Mouse (Mus musculus): ENCODE results near the gene Canx. TPM values are rescaled to one million over a fixed set of nuclear protein-coding genes. Genes with fewer than 3 reads are reported as not detected.
"Not testable (repeated sequence)": the region's sequence is repeated elsewhere in the genome, so short reads cannot be mapped to it uniquely, and the experiment has no call there.

Canx gene
- polyA plus RNA-seq, 1 experiment from 2014 or later, result 237 TPM

- no peak overlapping the region for H3K4me3 ChIP-seq (ENCODE audit: low read depth, low read length)
- H3K27ac ChIP-seq (ENCODE audit: low read depth, low read length), result no peak overlapping the region
- 90% methylated on average over 9 of the region's 9 CpGs for WGBS
- no peak for ATAC-seq (ENCODE audit: low FRiP score)
- H3K36me3 ChIP-seq (ENCODE audit: control insufficient read depth, insufficient read depth, low read length), result no peaks in the 10 kb centered on the region
- peaks cover 5% of the 10 kb centered on the region; the same call in 1 of the 2 replicates for H3K4me1 ChIP-seq (ENCODE audit: control insufficient read depth, insufficient read depth, low read length)
- no peaks in the 10 kb centered on the region for H3K9me3 ChIP-seq (ENCODE audit: control insufficient read depth, low read length)
- H3K9ac ChIP-seq (ENCODE audit: low read length), result no peak overlapping the region
- peaks cover 4% of the 10 kb centered on the region; the same call in 1 of the 2 replicates for H3K27me3 ChIP-seq (ENCODE audit: control insufficient read depth, insufficient read depth, low read length)
- no peak overlapping the region for H3K4me2 ChIP-seq
- peak; percentile 51 for DNase-seq (ENCODE audit: low spot score, missing footprints)
These were observed 42.1 kb upstream of the Canx start for GRCm38 (mm10) chr11:50367531-50367930.

DNA sequence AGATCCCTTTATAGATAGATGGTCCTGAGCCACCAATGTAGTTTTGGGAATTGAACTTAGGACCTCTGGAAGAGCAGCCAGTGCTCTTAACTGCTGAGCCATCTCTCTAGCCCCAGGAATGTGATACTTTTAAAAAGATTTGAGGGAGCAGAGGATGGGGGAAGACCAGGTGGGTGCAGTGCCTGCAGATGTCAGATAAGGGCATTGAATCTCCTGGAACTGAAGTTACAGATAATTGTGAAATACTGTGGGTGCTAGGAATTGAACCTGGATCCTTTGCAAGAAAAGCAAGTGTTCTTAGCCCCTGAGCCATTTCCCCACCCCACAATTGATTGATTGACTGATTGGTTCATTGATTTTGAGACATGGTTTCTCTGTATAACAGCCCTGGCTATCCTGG lies 39.8 kb upstream of the Canx start:
- ATAC-seq (ENCODE audit: low FRiP score), result no peak
- no peaks in the 10 kb centered on the region for H3K27me3 ChIP-seq (ENCODE audit: control insufficient read depth, insufficient read depth, low read length)
- no peak overlapping the region for H3K4me2 ChIP-seq
- no peaks in the 10 kb centered on the region for H3K9me3 ChIP-seq (ENCODE audit: control insufficient read depth, low read length)
- no peak for DNase-seq (ENCODE audit: low spot score, missing footprints)
- H3K36me3 ChIP-seq (ENCODE audit: control insufficient read depth, insufficient read depth, low read length), result no peaks in the 10 kb centered on the region
- no peak overlapping the region for H3K4me3 ChIP-seq (ENCODE audit: low read depth, low read length)
- H3K9ac ChIP-seq (ENCODE audit: low read length), result no peak overlapping the region
- H3K27ac ChIP-seq (ENCODE audit: low read depth, low read length), result no peak overlapping the region
- H3K4me1 ChIP-seq (ENCODE audit: control insufficient read depth, insufficient read depth, low read length), result no peaks in the 10 kb centered on the region

- ATAC-seq (ENCODE audit: low FRiP score), result peak; percentile 44; the same call in 1 of the 2 replicates
- H3K27me3 ChIP-seq (ENCODE audit: control insufficient read depth, insufficient read depth, low read length), result no peaks in the 10 kb centered on the region
These were observed 39.1 kb upstream of the Canx start for GRCm38 (mm10) chr11:50364548-50364947.

GRCm38 (mm10) chr11:50361282-50361681 lies 35.8 kb upstream of the Canx start:
- peaks cover 13% of the 10 kb centered on the region for H3K27me3 ChIP-seq (ENCODE audit: control insufficient read depth, insufficient read depth, low read length)
- not testable (repeated sequence) for H3K27ac ChIP-seq (ENCODE audit: low read depth, low read length); H3K4me2 ChIP-seq; H3K9ac ChIP-seq (ENCODE audit: low read length); H3K9me3 ChIP-seq (ENCODE audit: control insufficient read depth, low read length); DNase-seq (ENCODE audit: low spot score, missing footprints); ATAC-seq (ENCODE audit: low FRiP score); H3K4me1 ChIP-seq (ENCODE audit: control insufficient read depth, insufficient read depth, low read length); H3K4me3 ChIP-seq (ENCODE audit: low read depth, low read length); H3K36me3 ChIP-seq (ENCODE audit: control insufficient read depth, insufficient read depth, low read length)
- WGBS, result 83% methylated on average over 1 of the region's 1 CpGs

More at GRCm38 (mm10) chr11:50364548-50364947, 39.1 kb upstream of the Canx start:
- H3K9me3 ChIP-seq (ENCODE audit: control insufficient read depth, low read length), result no peaks in the 10 kb centered on the region
- WGBS, result 19% methylated on average over 4 of the region's 4 CpGs
- peaks cover 2% of the 10 kb centered on the region; the same call in 1 of the 2 replicates for H3K4me1 ChIP-seq (ENCODE audit: control insufficient read depth, insufficient read depth, low read length)
- no peaks in the 10 kb centered on the region for H3K36me3 ChIP-seq (ENCODE audit: control insufficient read depth, insufficient read depth, low read length)
- no peak overlapping the region for H3K9ac ChIP-seq (ENCODE audit: low read length)
- no peak overlapping the region for H3K4me3 ChIP-seq (ENCODE audit: low read depth, low read length)
- DNase-seq (ENCODE audit: low spot score, missing footprints), result peak; percentile 98
- H3K4me2 ChIP-seq, result no peak overlapping the region
- no peak overlapping the region for H3K27ac ChIP-seq (ENCODE audit: low read depth, low read length)

- Histone ChIP-seq H3K27me3 (ENCODE audit: control insufficient read depth, insufficient read depth, low read length) (peaks cover 13% of the 10 kb centered on the region), H3K27ac (ENCODE audit: low read depth, low read length) (no peak overlapping the region), H3K36me3 (ENCODE audit: control insufficient read depth, insufficient read depth, low read length) (no peaks in the 10 kb centered on the region), H3K4me2 (peak overlapping the region; percentile 79), H3K4me3 (ENCODE audit: low read depth, low read length) (peak overlapping the region; percentile 50), H3K4me1 (ENCODE audit: control insufficient read depth, insufficient read depth, low read length) (peaks cover 3% of the 10 kb centered on the region; the same call in 1 of the 2 replicates), H3K9ac (ENCODE audit: low read length) (peak overlapping the region; percentile 63), H3K9me3 (ENCODE audit: control insufficient read depth, low read length) (no peaks in the 10 kb centered on the region)
- 2% methylated on average over 74 of the region's 74 CpGs for WGBS
- DNase-seq (ENCODE audit: low spot score, missing footprints) (peak; percentile 94), ATAC-seq (ENCODE audit: low FRiP score) (peak; percentile 63)
These were observed 33.7 kb upstream of the Canx start for GRCm38 (mm10) chr11:50358950-50359861.

- no peak overlapping the region for H3K4me3 ChIP-seq (ENCODE audit: low read depth, low read length)
- WGBS, result 68% methylated on average over 1 of the region's 1 CpGs
- no peaks in the 10 kb centered on the region for H3K36me3 ChIP-seq (ENCODE audit: control insufficient read depth, insufficient read depth, low read length)
- H3K4me1 ChIP-seq (ENCODE audit: control insufficient read depth, insufficient read depth, low read length), result peaks cover 3% of the 10 kb centered on the region; the same call in 1 of the 2 replicates
- ATAC-seq (ENCODE audit: low FRiP score) (no peak), DNase-seq (ENCODE audit: low spot score, missing footprints) (no peak)
- no peak overlapping the region for H3K9ac ChIP-seq (ENCODE audit: low read length)
- H3K27ac ChIP-seq (ENCODE audit: low read depth, low read length), result no peak overlapping the region
- H3K9me3 ChIP-seq (ENCODE audit: control insufficient read depth, low read length), result no peaks in the 10 kb centered on the region
- peaks cover 13% of the 10 kb centered on the region for H3K27me3 ChIP-seq (ENCODE audit: control insufficient read depth, insufficient read depth, low read length)
- no peak overlapping the region for H3K4me2 ChIP-seq
These were observed 29.9 kb upstream of the Canx start for GRCm38 (mm10) chr11:50355395-50355794.

- no peak overlapping the region for H3K4me3 ChIP-seq (ENCODE audit: low read depth, low read length)
- no peak for ATAC-seq (ENCODE audit: low FRiP score)
- no peaks in the 10 kb centered on the region for H3K9me3 ChIP-seq (ENCODE audit: control insufficient read depth, low read length)
- peaks cover 3% of the 10 kb centered on the region; the same call in 1 of the 2 replicates for H3K4me1 ChIP-seq (ENCODE audit: control insufficient read depth, insufficient read depth, low read length)
- no peak for DNase-seq (ENCODE audit: low spot score, missing footprints)
- peaks cover 13% of the 10 kb centered on the region for H3K27me3 ChIP-seq (ENCODE audit: control insufficient read depth, insufficient read depth, low read length)
- no peak overlapping the region for H3K4me2 ChIP-seq
- H3K9ac ChIP-seq (ENCODE audit: low read length), result no peak overlapping the region
- H3K27ac ChIP-seq (ENCODE audit: low read depth, low read length), result no peak overlapping the region
- 80% methylated on average over 3 of the region's 3 CpGs for WGBS
- no peaks in the 10 kb centered on the region for H3K36me3 ChIP-seq (ENCODE audit: control insufficient read depth, insufficient read depth, low read length)
These were observed 29.4 kb upstream of the Canx start for GRCm38 (mm10) chr11:50354851-50355250.

- DNase-seq (ENCODE audit: low spot score, missing footprints) (no peak), ATAC-seq (ENCODE audit: low FRiP score) (no peak)
- Histone ChIP-seq H3K4me1 (ENCODE audit: control insufficient read depth, insufficient read depth, low read length) (no peaks in the 10 kb centered on the region; the same call in 1 of the 2 replicates), H3K36me3 (ENCODE audit: control insufficient read depth, insufficient read depth, low read length) (no peaks in the 10 kb centered on the region), H3K4me3 (ENCODE audit: low read depth, low read length) (no peak within 1 kb of the TSS), H3K9ac (ENCODE audit: low read length) (no peak within 1 kb of the TSS), H3K9me3 (ENCODE audit: control insufficient read depth, low read length) (no peaks in the 10 kb centered on the region), H3K27ac (ENCODE audit: low read depth, low read length) (no peak within 1 kb of the TSS), H3K27me3 (ENCODE audit: control insufficient read depth, insufficient read depth, low read length) (peaks cover 9% of the 10 kb centered on the region), H3K4me2 (no peak within 1 kb of the TSS)
These were observed 28.7 kb upstream of the Canx start, which contains the start of gene Cby3 for GRCm38 (mm10) chr11:50354162-50354561. Cby3 (plus strand) TSS chr11:50354462.

GRCm38 (mm10) chr11:50352177-50352576 lies 26.7 kb upstream of the Canx start:
- WGBS, result 90% methylated on average over 2 of the region's 2 CpGs

More at GRCm38 (mm10) chr11:50352177-50352576, 26.7 kb upstream of the Canx start:
- ATAC-seq (ENCODE audit: low FRiP score) (no peak), DNase-seq (ENCODE audit: low spot score, missing footprints) (no peak)
- H3K9ac ChIP-seq (ENCODE audit: low read length), result no peak overlapping the region
- H3K4me3 ChIP-seq (ENCODE audit: low read depth, low read length), result no peak overlapping the region
- no peaks in the 10 kb centered on the region for H3K27me3 ChIP-seq (ENCODE audit: control insufficient read depth, insufficient read depth, low read length)
- H3K4me1 ChIP-seq (ENCODE audit: control insufficient read depth, insufficient read depth, low read length), result no peaks in the 10 kb centered on the region
- H3K4me2 ChIP-seq, result no peak overlapping the region
- H3K27ac ChIP-seq (ENCODE audit: low read depth, low read length), result no peak overlapping the region
- no peaks in the 10 kb centered on the region for H3K9me3 ChIP-seq (ENCODE audit: control insufficient read depth, low read length)
- H3K36me3 ChIP-seq (ENCODE audit: control insufficient read depth, insufficient read depth, low read length), result no peaks in the 10 kb centered on the region
